Mouse (Mus musculus): ENCODE data around the gene Cd207.

DNA sequence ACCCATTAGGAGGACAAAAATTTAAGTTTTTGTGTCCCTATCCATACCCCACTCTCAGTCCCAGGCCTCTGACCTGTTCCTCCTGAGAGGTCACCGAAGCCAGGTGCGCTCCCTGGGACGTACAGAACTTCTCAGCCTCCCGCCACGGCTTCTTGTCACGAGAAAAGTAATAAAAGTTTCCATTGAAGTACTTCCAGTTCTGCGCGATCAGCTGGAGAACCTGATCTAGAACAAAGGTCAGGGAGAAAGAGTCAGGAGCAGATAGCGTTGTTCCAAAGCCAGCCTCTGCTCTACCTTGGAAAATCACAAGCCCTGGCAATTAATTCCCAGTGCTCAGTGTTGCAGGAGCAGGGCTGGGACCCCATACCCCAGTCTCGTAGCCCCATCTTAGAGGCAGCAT lies 30.9 kb downstream of the Cd207 start:
- TF ChIP-seq CTCF (IDR thresholded peaks at IDR 0.05; ENCODE audit: borderline replicate concordance, insufficient read depth, low read depth, low read length) = no peak
- TF ChIP-seq POLR2A (IDR thresholded peaks at IDR 0.05; ENCODE audit: borderline replicate concordance, insufficient read depth, low read length) = no peak
